Mouse (Mus musculus): ENCODE measurements around the gene Thsd7b. TPM values are rescaled to one million over a fixed set of nuclear protein-coding genes. Genes with fewer than 3 reads are reported as not detected.

Thsd7b gene
- 0.45 and 0.56 TPM in 2 replicates for total RNA-seq (2021)
- long read RNA-seq, experiment 1 = 0 reads
- long read RNA-seq, experiment 2 = 0 reads

- DNase-seq = no peak
Observed at GRCm38 (mm10) chr1:129272982-129273937, at the start of gene Thsd7b. TSS of gene Thsd7b (plus strand) at chr1:129273302.

DNA sequence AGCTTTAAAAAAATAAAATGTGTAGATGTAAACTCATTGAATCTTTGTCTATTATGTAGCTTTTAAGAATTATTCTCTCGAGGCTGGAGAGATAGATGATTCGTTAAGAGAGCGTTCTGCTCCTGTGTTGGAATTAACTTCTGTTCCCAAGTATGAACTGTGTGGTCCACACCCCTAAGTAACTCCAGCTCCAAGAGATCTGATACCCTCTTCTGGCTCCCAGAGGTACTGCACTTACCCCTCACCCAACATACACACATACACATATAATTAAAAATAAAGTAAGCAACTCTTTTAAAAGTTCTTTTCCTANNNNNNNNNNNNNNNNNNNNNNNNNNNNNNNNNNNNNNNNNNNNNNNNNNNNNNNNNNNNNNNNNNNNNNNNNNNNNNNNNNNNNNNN, 28.8 kb upstream of the Thsd7b start:
- DNase-seq = peak; percentile 10

- no peak for DNase-seq
Observed at GRCm38 (mm10) chr1:129250704-129251443, 22.2 kb upstream of the Thsd7b start.

DNA sequence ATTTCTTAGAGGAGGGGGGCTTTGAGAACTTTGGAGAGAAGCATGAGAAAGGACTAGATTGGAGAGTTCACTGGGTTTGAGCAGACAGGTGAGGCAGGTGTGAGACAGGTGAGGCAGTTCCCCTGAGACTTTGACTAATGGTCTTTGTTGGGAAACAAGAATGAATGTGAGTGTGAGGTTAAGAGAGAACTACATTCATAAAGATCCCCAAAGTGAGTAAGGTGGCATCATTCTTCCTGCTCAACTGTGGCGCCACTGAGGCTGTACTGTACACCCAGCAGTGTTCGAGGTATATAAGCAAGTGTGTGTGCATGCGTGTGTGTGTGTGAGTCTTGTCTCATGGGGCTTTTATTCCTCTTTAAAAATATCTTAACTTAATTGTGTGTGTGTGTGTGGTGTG, 6.4 kb upstream of the Thsd7b start:
- no peak for DNase-seq

DNA sequence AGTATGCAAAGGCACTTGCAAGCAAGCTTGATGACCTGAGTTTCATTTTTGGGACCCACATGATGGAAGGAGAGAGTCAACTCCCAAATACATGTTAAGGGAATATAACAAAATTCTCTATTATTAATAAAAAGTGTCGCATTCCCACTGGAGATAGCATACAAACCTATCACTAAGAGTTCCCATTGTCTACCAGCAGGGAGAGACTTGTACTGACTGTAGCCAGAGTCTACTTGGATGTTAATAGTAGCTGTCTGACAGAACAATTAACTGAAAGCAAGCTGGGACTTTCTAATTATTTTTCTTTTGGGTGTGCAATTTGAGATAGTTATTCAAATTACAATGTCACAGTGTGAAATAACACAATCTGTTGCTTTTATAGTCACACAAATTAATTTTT, 31.1 kb downstream of the Thsd7b start:
- DNase-seq = no peak

DNA sequence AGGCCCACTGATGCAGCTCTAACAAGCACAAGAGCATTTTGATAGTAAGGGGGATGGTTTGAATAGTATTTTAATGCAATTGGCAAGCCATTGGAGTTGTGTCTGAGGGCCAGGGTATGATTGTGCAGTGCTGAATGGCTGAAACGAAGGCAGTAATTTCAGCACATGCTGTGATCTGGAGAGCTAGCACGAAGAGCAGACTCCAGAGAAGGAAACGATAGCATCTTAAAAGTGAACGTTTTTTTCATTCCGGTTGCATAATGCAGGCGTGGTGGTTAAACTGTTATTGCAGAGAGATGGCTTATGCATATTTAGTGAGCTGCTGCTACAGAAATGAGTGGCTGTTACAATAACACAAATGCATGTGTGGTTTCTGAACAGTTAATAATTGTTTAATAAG, 51.3 kb downstream of the Thsd7b start:
- DNase-seq = no peak

DNA sequence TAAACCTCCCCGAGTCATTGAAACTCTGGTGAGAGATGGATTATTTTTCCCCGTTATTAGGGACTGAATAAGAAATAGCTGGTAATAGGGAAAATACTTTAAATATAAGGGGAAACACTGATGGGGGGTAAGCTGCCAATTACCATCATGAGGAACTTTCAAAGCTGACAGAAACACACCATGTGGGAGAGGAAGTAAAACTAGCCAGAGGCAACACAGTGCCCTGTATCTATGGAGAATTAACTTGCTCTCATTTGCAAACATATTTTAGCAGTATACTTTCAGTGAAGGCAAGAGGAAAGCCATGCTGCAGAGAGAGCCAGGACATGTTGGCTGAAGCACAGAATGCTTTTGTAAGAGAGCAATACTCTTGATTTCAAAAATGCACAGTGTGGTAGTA, 51.7 kb downstream of the Thsd7b start:
- DNase-seq = no peak

DNA sequence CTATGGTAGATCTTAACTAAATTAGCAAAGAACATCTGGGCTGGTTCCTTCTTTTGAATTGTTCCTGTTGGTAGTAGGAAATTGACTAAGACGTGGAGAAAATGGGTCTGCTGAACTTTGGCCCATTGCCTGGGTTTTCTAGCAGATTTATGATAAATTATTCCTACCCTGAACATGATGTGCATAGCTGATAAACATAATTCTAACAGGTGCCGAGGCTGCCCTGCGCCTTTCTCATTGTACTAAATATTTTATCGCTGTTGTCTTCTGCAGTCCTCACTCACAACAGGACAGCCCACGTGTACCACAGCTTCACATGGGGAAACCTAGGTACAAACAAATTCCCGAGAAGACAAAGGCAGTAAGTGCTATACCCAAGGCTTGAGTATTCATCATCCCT, 83.5 kb downstream of the Thsd7b start:
- no peak for DNase-seq

GRCm38 (mm10) chr1:129357378-129357777, 84.3 kb downstream of the Thsd7b start:
- no peak for DNase-seq

DNA sequence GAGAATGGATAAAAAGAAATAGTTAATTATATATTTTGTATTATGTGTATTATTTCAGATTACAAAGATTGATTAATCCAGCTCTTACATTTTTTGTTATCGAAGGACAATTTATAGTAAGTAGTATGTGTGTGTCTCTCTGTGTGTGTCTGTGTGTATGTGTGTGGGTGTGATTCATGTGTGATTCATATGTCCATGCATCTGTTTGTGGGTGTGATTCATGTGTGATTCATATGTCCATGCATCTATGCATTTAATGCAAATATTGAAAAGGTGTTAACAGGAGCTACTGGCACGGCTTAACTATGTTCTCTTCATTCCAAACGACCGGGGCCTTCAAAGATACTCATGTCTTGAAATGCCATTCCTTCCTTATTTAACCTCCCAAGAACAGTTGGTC, 90.3 kb downstream of the Thsd7b start:
- no peak for DNase-seq

DNA sequence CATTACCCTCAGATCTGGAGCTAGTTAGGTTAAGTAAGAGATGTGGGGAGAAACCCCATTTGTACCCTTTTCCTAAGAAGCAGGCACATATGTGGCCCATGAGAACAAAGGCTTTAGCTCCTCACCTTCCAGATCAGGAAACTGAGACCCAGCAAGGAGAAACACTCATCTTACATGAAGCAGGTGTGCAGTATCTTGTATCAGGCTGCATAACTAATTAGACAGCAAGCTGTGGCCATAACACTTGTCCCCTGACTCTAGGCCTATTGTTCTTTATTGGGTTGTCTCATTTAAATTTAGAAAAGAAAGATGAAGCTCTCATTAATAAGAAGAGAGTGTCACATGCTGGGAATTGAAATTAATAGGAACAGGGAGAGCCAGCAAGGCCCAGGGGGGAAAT, 91.7 kb downstream of the Thsd7b start:
- DNase-seq = no peak

- no peak for DNase-seq
Observed at GRCm38 (mm10) chr1:129365590-129365989, 92.5 kb downstream of the Thsd7b start.

DNA sequence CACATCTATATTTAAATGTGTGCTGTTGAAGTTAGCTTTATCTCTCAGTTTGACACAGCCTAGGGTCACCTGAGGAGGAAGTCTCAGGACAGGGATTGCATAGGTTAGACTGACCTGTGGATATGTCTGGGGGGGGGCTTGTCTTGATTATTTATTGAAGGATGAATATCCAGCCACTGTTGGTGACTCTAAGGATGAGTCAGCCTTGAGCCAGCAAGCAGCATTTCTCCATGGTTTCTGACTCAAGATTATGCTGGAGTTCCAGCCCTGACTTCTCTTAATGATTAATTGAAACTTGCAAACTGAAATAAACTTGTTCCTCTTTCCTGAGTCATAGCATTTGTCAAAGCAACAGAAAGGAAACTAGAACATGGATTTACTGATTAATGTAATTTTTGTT, 113.4 kb downstream of the Thsd7b start:
- peak; percentile 3 for DNase-seq

- DNase-seq = no peak
Observed at GRCm38 (mm10) chr1:129411584-129411983, 138.5 kb downstream of the Thsd7b start.

GRCm38 (mm10) chr1:129421581-129421980, 148.5 kb downstream of the Thsd7b start:
- DNase-seq = no peak

GRCm38 (mm10) chr1:129464414-129464813, 191.3 kb downstream of the Thsd7b start:
- DNase-seq = no peak

- DNase-seq = no peak
Observed at GRCm38 (mm10) chr1:129473504-129473903, 200.4 kb downstream of the Thsd7b start.

- DNase-seq = no peak
Observed at GRCm38 (mm10) chr1:129484266-129485031, 211.3 kb downstream of the Thsd7b start.

DNA sequence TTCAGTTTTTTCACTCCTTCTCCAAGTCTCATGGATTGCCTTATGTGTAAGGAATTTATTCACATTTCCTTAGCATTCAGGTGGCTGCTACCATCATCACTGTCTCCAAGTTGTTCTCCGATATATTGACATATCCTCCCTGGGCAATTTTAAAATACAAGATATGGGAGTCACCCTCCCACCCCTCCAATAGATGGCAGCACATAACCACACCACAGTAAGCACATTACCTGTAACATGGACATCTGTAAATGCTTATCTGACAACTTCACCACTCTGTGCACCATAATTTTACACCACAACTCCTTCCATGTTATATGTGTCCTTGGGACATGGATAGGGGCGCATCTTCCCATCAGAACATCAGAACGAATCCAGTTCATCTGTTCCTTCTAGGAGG, 218.0 kb downstream of the Thsd7b start:
- DNase-seq = peak; percentile 19

DNA sequence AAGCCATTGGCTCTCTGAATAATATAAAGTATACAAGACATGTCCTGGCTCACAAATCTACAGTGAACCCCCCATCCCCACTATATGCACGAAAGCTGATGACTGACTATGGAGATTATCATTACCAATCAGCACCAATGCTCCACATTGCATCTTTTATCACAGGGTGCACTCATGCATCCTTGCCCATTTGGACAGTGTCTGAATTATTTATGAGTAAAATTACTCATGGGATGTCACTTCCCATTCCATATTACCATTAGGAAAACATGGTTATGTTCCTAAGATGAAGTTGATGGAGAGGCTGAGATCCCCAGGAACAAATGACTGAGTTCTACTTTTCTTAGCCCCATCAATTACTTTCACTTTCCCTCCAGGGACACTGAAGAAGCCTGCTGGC, 220.8 kb downstream of the Thsd7b start:
- DNase-seq = no peak

- DNase-seq = no peak
Observed at GRCm38 (mm10) chr1:129501707-129502106, 228.6 kb downstream of the Thsd7b start.

GRCm38 (mm10) chr1:129516379-129516778, 243.3 kb downstream of the Thsd7b start:
- no peak for DNase-seq

DNA sequence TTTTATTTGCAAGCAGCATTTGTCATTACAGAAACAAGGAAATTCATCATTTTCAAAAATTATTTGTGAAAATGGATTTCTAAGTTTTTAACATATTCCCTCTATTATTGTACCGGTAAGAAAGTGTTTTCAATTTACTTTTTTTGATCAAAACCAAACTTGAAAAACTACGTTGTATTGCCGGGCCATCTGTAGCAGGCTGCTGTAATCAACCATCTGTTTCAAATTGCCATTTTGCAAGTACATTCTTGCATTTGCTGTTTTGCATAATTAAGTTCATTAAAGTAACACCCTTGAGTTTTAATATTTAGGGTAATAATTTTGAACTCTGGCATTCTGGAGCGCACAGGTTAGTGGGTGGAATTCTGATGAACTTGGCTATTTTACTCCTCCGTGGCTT, 246.6 kb downstream of the Thsd7b start:
- no peak for DNase-seq

All from adrenal gland, postnatal 14 days (tissue).